Mouse (Mus musculus): ENCODE measurements around the gene Marc1. TPM values are rescaled to one million over a fixed set of nuclear protein-coding genes. Genes with fewer than 3 reads are reported as not detected.
A peak's percentile ranks its signal among the peaks of the same experiment; 100 is the strongest.

Gene Marc1
- polyA plus RNA-seq, 1 experiment from 2014 or later = 0.21 TPM

DNA sequence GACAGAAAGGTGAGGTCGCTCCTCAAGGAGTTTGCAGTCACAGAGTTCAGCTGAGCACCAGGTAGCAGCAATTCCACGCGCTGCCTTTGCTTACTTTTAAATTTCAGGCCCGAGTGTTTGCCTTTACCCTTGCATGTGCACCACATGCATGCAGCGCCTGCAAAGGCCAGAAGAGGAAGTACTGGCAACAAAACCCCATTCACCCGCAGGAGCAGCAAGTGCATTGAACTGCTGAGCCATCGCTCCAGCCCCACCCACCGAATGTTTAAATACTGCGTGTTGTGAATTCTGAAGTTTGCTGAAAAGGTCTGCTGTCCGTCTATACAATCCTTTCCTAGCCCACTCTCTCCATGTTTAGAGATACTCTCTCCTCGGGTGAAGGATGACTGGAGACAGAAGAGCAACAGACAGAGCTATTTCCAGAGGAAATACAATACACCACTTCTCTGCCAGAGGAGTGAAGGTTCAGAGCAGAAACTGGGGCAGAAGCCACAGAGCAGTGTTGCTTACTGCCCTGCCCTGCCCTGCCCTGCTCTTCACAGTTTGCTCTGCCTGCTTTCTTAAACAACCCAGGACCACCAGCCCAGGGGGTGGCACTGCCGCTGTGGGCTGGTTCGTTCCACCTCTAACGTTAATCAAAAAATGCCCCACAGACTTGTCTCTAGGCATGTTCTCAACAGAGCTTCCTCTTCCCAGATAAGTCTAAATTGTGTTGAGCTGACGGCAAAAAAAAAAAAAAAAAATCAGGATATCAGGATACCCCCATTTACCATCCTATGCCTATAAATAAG, 3.3 kb downstream of the Marc1 start:
- Histone ChIP-seq H3K4me3 (replicated peaks; ENCODE audit: low read length) (no peak overlapping the region), H3K4me2 (replicated peaks) (no peak overlapping the region), H3K9ac (no peak overlapping the region), H3K4me1 (replicated peaks; ENCODE audit: control insufficient read depth, insufficient read depth, low read length) (peaks cover 9% of the 10 kb centered on the region), H3K9me3 (ENCODE audit: control insufficient read depth, low read length) (no peaks in the 10 kb centered on the region), H3K36me3 (replicated peaks; ENCODE audit: control insufficient read depth, insufficient read depth) (no peaks in the 10 kb centered on the region), H3K27me3 (ENCODE audit: control insufficient read depth, insufficient read depth, low read length) (0 out of 2 replicates have a peak, but pooled peaks cover 10% of the 10 kb centered on the region), H3K27ac (no peak overlapping the region)
- DNase-seq (ENCODE audit: low spot score) (no peak), ATAC-seq (ENCODE audit: low FRiP score) (no peak)
- 60% methylated on average over 15 of the region's 15 CpGs for WGBS

DNA sequence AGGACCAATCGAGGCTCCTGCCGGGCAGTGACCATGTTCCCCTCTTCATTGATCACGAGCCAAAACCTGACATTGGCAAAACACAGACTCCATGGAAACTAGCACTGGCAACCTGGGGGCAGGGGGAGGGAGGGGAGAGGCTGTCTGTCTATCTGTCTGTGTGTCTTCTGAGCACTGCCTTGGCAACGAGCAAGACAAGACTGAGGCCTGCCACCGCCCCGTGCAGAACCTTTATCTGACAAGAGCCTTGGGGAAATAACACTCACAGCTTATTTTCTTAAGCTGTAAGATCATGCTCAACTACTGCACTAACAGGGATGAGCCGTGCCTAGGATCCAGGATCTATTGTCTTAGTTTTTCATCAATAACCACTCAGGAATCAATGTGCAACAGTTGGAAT, 4.0 kb downstream of the Marc1 start:
- Histone ChIP-seq H3K27me3 (ENCODE audit: control insufficient read depth, insufficient read depth, low read length) (0 out of 2 replicates have a peak, but pooled peaks cover 10% of the 10 kb centered on the region), H3K9ac (no peak overlapping the region), H3K4me3 (replicated peaks; ENCODE audit: low read length) (no peak overlapping the region), H3K36me3 (replicated peaks; ENCODE audit: control insufficient read depth, insufficient read depth) (no peaks in the 10 kb centered on the region), H3K4me2 (replicated peaks) (no peak overlapping the region), H3K27ac (no peak overlapping the region), H3K9me3 (ENCODE audit: control insufficient read depth, low read length) (no peaks in the 10 kb centered on the region), H3K4me1 (replicated peaks; ENCODE audit: control insufficient read depth, insufficient read depth, low read length) (peaks cover 9% of the 10 kb centered on the region)
- no peak for DNase-seq (ENCODE audit: low spot score)
- 77% methylated on average over 7 of the region's 7 CpGs for WGBS
- ATAC-seq (ENCODE audit: low FRiP score) = no peak

DNA sequence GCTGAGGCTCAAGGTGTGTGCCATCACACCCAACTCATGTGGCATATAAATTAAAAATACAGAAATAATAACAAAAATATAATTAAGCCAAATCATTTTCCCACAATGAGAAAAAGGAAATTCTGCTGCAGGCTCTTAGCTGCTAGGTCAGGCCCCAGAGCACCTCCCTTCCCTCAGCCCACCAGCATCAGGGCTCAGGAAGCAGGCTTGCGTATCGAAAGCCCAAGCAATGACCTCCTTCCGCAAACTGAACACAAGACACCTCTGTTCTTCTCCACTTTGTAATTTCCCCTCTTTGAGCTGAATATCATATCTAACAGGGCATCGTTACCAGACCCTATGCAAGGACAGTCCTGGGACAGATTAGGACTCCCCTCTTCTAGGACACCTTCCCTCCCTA, 5.4 kb downstream of the Marc1 start:
- H3K4me3 ChIP-seq (replicated peaks; ENCODE audit: low read length) = no peak overlapping the region
- no peak for DNase-seq (ENCODE audit: low spot score)
- 0 out of 2 replicates have a peak, but pooled peaks cover 9% of the 10 kb centered on the region for H3K27me3 ChIP-seq (ENCODE audit: control insufficient read depth, insufficient read depth, low read length)
- H3K9ac ChIP-seq = no peak overlapping the region
- 88% methylated on average over 4 of the region's 4 CpGs for WGBS
- no peak for ATAC-seq (ENCODE audit: low FRiP score)
- peaks cover 4% of the 10 kb centered on the region for H3K4me1 ChIP-seq (replicated peaks; ENCODE audit: control insufficient read depth, insufficient read depth, low read length)
- no peaks in the 10 kb centered on the region for H3K36me3 ChIP-seq (replicated peaks; ENCODE audit: control insufficient read depth, insufficient read depth)
- H3K4me2 ChIP-seq (replicated peaks) = no peak overlapping the region
- no peak overlapping the region for H3K27ac ChIP-seq
- H3K9me3 ChIP-seq (ENCODE audit: control insufficient read depth, low read length) = no peaks in the 10 kb centered on the region

DNA sequence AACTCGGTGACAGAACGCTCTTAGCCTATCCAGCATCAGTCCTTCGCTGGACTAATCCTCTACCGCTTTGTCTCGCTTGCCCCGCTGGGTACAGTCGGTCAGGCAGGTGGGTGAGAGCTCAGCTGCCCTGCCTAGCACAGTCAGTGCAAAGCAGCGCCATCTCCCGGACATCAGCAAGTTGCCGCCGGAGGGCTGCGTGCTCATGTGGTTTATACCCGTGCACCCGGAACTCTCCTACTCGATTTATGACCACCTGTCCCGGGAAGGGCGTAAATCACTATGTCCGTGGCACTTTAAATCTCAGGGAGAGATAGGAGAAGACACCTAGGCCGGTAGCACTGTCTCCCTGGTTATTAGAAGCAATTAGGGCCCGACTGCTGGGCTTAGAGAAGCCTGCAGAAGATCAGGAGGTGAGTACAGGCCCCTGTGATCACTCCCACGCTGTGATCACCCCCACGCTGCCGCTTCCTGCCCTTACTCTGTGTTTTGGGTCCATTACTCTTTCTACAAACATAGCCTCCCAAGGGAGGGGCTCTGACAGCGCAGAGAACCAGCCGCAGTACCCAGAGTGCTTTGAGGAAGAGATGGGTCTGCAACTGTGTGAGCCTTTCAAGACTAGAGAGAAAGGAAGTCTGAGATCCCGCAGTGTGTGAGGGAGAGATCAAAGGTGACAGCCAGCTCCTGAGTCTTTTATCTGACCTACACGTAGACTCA, 17.8 kb downstream of the Marc1 start:
- no peaks in the 10 kb centered on the region for H3K9me3 ChIP-seq (ENCODE audit: control insufficient read depth, low read length)
- no peak overlapping the region; the same call in 1 of the 2 replicates for H3K4me2 ChIP-seq (replicated peaks)
- H3K9ac ChIP-seq = peak overlapping the region; percentile 11; the same call in 1 of the 2 replicates
- H3K27me3 ChIP-seq (ENCODE audit: control insufficient read depth, insufficient read depth, low read length) = no peaks in the 10 kb centered on the region
- no peak overlapping the region for H3K27ac ChIP-seq
- no peaks in the 10 kb centered on the region for H3K4me1 ChIP-seq (replicated peaks; ENCODE audit: control insufficient read depth, insufficient read depth, low read length)
- 22% methylated on average over 27 of the region's 27 CpGs for WGBS
- ATAC-seq (ENCODE audit: low FRiP score) (no peak), DNase-seq (ENCODE audit: low spot score) (no peak)
- no peaks in the 10 kb centered on the region for H3K36me3 ChIP-seq (replicated peaks; ENCODE audit: control insufficient read depth, insufficient read depth)
- H3K4me3 ChIP-seq (replicated peaks; ENCODE audit: low read length) = no peak overlapping the region

DNA sequence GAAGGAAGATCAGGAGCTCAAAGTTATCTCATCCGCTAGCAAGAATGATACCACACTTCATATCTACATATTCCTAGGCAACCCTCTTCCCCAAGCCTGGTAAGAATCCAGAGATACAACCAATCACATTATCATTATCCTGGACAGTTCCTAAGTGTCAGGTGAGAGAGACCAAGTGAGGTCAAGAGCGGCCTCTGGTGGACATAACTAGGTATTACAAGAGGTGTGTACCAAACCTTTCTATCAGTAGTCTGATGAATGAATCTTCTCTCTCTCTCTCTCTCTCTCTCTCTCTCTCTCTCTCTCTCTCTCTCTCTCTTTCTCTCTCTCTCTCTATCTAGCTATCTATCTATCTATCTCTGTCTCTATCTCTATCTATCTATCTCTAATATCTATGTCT, 20.0 kb downstream of the Marc1 start:
- WGBS = 12% methylated on average over 2 of the region's 2 CpGs
- peak; percentile 79 for DNase-seq (ENCODE audit: low spot score)
- Histone ChIP-seq H3K4me2 (replicated peaks) (no peak overlapping the region), H3K27me3 (ENCODE audit: control insufficient read depth, insufficient read depth, low read length) (no peaks in the 10 kb centered on the region), H3K27ac (no peak overlapping the region), H3K4me3 (replicated peaks; ENCODE audit: low read length) (no peak overlapping the region), H3K36me3 (replicated peaks; ENCODE audit: control insufficient read depth, insufficient read depth) (no peaks in the 10 kb centered on the region), H3K9ac (no peak overlapping the region), H3K9me3 (ENCODE audit: control insufficient read depth, low read length) (no peaks in the 10 kb centered on the region), H3K4me1 (replicated peaks; ENCODE audit: control insufficient read depth, insufficient read depth, low read length) (no peaks in the 10 kb centered on the region)
- ATAC-seq (ENCODE audit: low FRiP score) = no peak

DNA sequence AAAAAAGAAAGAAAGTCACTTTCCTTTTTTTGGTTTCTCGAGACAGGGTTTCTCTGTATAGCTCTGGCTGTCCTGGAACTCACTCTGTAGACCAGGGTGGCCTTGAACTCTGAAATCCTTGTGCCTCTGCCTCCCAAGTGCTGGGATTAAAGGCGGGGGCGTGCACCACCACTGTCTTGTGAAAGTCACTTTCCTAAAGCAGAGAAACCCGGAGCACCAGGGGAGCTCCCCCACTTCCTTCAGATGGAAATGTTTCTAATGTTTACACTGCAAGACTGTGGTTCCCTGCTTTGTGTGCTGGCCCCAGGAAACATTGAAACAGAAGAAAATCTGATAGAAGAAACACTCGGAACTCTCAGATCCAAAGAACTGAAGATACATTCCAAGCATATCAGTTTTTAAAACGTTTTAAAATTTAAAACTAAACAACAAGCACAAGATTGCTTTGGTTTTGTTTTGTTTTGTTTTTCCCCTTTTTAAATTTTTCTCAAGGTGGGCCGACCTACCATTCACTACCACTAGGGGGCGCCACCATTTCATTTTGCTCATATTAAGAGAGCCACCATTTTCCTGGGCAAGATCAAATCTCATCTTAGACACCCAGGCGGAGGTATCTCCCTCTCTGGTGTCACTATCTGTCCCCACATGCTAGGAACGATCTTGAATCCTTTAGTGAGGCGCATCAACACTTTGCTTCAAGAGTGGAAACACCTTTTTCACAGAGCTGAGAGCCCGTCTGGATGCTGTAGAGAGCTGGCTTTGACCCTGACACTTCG, 24.5 kb downstream of the Marc1 start:
- no peak overlapping the region for H3K9ac ChIP-seq
- H3K4me1 ChIP-seq (replicated peaks; ENCODE audit: control insufficient read depth, insufficient read depth, low read length) = no peaks in the 10 kb centered on the region
- no peaks in the 10 kb centered on the region for H3K9me3 ChIP-seq (ENCODE audit: control insufficient read depth, low read length)
- H3K27ac ChIP-seq = no peak overlapping the region
- no peak for DNase-seq (ENCODE audit: low spot score)
- no peaks in the 10 kb centered on the region for H3K27me3 ChIP-seq (ENCODE audit: control insufficient read depth, insufficient read depth, low read length)
- 71% methylated on average over 13 of the region's 13 CpGs for WGBS
- no peak for ATAC-seq (ENCODE audit: low FRiP score)
- H3K36me3 ChIP-seq (replicated peaks; ENCODE audit: control insufficient read depth, insufficient read depth) = no peaks in the 10 kb centered on the region
- H3K4me2 ChIP-seq (replicated peaks) = no peak overlapping the region
- H3K4me3 ChIP-seq (replicated peaks; ENCODE audit: low read length) = no peak overlapping the region

DNA sequence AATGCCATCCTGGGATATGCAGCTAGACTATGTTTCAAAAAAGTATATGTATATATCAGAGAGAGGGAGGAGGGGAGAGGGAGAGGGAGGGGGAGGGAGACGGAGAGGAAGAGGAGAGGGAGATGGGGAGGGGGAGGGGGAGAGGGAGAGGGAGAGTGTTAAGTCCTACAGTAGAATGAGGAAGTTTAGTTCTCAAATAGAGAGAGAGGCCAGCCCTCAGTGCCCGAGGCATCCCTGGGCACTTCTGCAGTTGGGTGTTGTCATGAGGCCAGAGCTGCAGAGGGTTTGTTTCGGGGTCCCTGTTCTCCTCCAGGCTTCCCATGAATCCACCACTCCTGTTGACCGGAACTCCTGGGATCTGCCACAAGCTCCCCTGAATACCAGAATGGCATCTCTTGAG, 27.5 kb downstream of the Marc1 start:
- no peak overlapping the region for H3K27ac ChIP-seq
- H3K36me3 ChIP-seq (replicated peaks; ENCODE audit: control insufficient read depth, insufficient read depth) = no peaks in the 10 kb centered on the region
- 89% methylated on average over 4 of the region's 4 CpGs for WGBS
- ATAC-seq (ENCODE audit: low FRiP score) (no peak), DNase-seq (ENCODE audit: low spot score) (no peak)
- no peaks in the 10 kb centered on the region for H3K4me1 ChIP-seq (replicated peaks; ENCODE audit: control insufficient read depth, insufficient read depth, low read length)
- no peak overlapping the region for H3K4me3 ChIP-seq (replicated peaks; ENCODE audit: low read length)
- no peaks in the 10 kb centered on the region for H3K27me3 ChIP-seq (ENCODE audit: control insufficient read depth, insufficient read depth, low read length)
- H3K9me3 ChIP-seq (ENCODE audit: control insufficient read depth, low read length) = no peaks in the 10 kb centered on the region
- no peak overlapping the region for H3K4me2 ChIP-seq (replicated peaks)
- H3K9ac ChIP-seq = no peak overlapping the region

DNA sequence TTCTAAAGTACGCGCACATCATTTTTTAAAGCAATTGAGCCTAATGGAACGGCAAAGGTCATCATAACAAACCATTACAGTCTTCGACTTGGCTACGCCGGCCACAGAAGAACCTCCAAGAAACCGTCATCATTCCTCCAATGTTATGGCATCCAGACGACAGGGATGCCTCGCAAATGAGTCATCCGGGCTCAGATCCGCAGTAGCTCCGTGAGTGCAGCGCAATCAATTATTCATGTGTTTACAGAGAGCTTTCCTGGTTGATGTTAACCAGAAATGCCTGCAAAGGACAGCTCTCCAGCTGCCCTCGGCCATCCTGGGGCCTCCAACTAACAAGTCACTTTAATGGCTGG, 29.0 kb downstream of the Marc1 start:
- no peak for DNase-seq (ENCODE audit: low spot score)
- ATAC-seq (ENCODE audit: low FRiP score) = no peak
- WGBS = 84% methylated on average over 14 of the region's 14 CpGs
- Histone ChIP-seq H3K4me2 (replicated peaks) (no peak overlapping the region), H3K4me1 (replicated peaks; ENCODE audit: control insufficient read depth, insufficient read depth, low read length) (no peaks in the 10 kb centered on the region), H3K9me3 (ENCODE audit: control insufficient read depth, low read length) (no peaks in the 10 kb centered on the region), H3K9ac (no peak overlapping the region), H3K27ac (no peak overlapping the region), H3K4me3 (replicated peaks; ENCODE audit: low read length) (no peak overlapping the region), H3K36me3 (replicated peaks; ENCODE audit: control insufficient read depth, insufficient read depth) (no peaks in the 10 kb centered on the region), H3K27me3 (ENCODE audit: control insufficient read depth, insufficient read depth, low read length) (no peaks in the 10 kb centered on the region)

Data from hindbrain, embryonic 14.5 days (tissue).